Mouse (Mus musculus) ES-Bruce4 (cell line): ENCODE data around the gene Adap2. TPM values are rescaled to one million over a fixed set of nuclear protein-coding genes. Genes with fewer than 3 reads are reported as not detected.
"Not testable (repeated sequence)": the region's sequence is repeated elsewhere in the genome, so short reads cannot be mapped to it uniquely, and the experiment has no call there.

ENCODE experiments used
- H3K27ac ChIP-seq: 2 replicates; pipeline ENCODE4 v1.5.1; 2012; ENCODE audit warnings: low read length, inconsistent platforms; ENCODE audit not compliant: insufficient read depth
- H3K27me3 ChIP-seq: 2 replicates; pipeline ENCODE4 v1.6.1; 2012; ENCODE audit warnings: mild to moderate bottlenecking, low read length, inconsistent platforms; ENCODE audit not compliant: control insufficient read depth, poor library complexity, insufficient read depth, severe bottlenecking
- H3K36me3 ChIP-seq: 2 replicates; pipeline ENCODE4 v1.6.1; 2012; ENCODE audit warnings: inconsistent platforms, mild to moderate bottlenecking, low read length, moderate library complexity; ENCODE audit not compliant: control insufficient read depth, poor library complexity, insufficient read depth, severe bottlenecking
- H3K4me1 ChIP-seq: one replicate; pipeline ENCODE4 v1.8.1; 2011; ENCODE audit warnings: low read length; ENCODE audit not compliant: control insufficient read depth, insufficient read depth
- H3K4me3 ChIP-seq: 2 replicates; pipeline ENCODE4 v1.5.1; 2011; ENCODE audit warnings: low read depth, mild to moderate bottlenecking, low read length
- H3K9ac ChIP-seq: 2 replicates; pipeline ENCODE4 v1.6.1; 2012; ENCODE audit warnings: low read depth, mild to moderate bottlenecking, inconsistent platforms; ENCODE audit not compliant: poor library complexity, severe bottlenecking
- H3K9me3 ChIP-seq: replicated peaks from 2 replicates; pipeline ENCODE4 v1.6.1; 2012; ENCODE audit warnings: mild to moderate bottlenecking, low read length, inconsistent platforms; ENCODE audit not compliant: control insufficient read depth, poor library complexity, insufficient read depth, severe bottlenecking
- CTCF ChIP-seq: IDR thresholded peaks from one replicate; pipeline ENCODE4 v1.8.1; 2011; ENCODE audit warnings: low read depth, low read length
- EP300 ChIP-seq: IDR thresholded peaks from 2 replicates; pipeline ENCODE4 v1.6.1; 2011; ENCODE audit warnings: low read depth, low read length; ENCODE audit not compliant: insufficient read depth
- POLR2A ChIP-seq: IDR thresholded peaks from one replicate; pipeline ENCODE4 v1.8.1; 2011; ENCODE audit warnings: low read length; ENCODE audit not compliant: insufficient read depth
- polyA plus RNA-seq: library from polyadenylated mRNA; stranded (reverse); fragments of >200 nt; gene quantifications from 2 replicates; pipeline ENCODE4 v1.2.4, GENCODE M21; 2011; ENCODE audit warnings: low read depth; ENCODE audit not compliant: missing spikeins, insufficient read depth, insufficient read length

Adap2 gene
- polyA plus RNA-seq, 1 experiment: 3.4 TPM

DNA sequence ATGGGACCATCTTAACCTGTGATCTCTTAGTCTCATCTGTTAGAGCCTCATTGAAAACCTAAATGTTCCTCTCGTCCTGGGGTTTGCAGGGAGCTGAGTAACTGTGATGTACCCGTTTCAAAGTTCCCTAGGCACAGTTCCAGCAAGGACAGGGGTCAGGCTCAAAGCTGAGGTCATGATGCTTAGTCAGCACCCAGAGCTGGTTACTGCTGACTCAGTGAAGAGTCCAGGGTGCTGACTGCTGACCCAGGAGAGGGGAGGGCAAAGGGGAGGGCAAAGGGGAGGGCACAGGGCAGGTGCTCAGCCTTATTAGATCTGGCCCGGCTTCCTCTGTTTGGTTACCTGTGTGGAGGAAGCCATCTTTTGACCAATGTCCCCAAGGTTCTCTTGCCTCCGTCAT is 18.0 kb downstream of the Adap2 start:
- Histone ChIP-seq H3K4me3 (no peak overlapping the region), H3K27ac (no peak overlapping the region), H3K36me3 (no peaks in the 10 kb centered on the region), H3K4me1 (peaks cover 10% of the 10 kb centered on the region), H3K9ac (no peak overlapping the region), H3K9me3 (no peaks in the 10 kb centered on the region), H3K27me3 (no peaks in the 10 kb centered on the region)
- TF ChIP-seq EP300 (no peak), CTCF (no peak), POLR2A (no peak)

DNA sequence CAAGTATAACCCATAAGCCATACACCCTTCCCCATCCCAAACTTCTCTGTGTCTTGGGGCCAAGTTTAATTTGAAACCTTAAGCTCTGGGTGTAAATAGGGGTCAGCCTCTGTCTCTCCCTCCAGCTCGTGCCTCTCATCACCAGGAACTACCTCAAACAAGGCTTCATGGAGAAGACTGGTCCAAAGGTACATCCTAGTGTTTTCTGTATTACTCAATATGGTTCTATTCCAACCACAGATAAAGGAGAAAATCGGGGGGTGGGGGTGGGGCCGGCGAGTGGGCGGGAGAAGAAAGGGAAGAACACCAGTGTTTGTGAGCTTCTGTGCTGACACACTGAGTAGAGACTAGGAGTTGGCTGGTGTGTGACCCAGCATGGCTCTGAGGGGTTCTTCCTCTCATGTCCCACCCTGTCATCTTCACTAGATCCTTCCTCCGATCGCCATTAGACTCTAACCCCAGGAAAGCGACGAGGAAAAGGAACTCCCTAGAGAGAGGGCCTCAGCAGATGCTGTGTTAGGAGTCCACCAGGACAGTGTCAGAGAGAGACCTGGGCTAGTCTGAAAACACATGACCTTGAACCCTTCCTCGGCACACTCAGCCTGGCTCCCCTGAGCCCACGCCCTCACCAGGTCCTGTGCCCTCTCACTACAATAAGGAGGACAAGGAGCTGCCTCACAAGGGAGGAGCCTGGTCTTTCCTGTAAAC is 20.2 kb downstream of the Adap2 start:
- H3K9me3 ChIP-seq: no peaks in the 10 kb centered on the region
- H3K4me3 ChIP-seq: no peak overlapping the region
- H3K4me1 ChIP-seq: peaks cover 12% of the 10 kb centered on the region
- no peak overlapping the region for H3K9ac ChIP-seq
- TF ChIP-seq POLR2A: no peak
- 0 out of 2 replicates have a peak, but pooled peaks have one; percentile 10 for TF ChIP-seq EP300
- no peak for TF ChIP-seq CTCF
- H3K27ac ChIP-seq: peak overlapping the region; percentile 7; the same call in 1 of the 2 replicates
- no peaks in the 10 kb centered on the region for H3K27me3 ChIP-seq
- H3K36me3 ChIP-seq: no peaks in the 10 kb centered on the region

DNA sequence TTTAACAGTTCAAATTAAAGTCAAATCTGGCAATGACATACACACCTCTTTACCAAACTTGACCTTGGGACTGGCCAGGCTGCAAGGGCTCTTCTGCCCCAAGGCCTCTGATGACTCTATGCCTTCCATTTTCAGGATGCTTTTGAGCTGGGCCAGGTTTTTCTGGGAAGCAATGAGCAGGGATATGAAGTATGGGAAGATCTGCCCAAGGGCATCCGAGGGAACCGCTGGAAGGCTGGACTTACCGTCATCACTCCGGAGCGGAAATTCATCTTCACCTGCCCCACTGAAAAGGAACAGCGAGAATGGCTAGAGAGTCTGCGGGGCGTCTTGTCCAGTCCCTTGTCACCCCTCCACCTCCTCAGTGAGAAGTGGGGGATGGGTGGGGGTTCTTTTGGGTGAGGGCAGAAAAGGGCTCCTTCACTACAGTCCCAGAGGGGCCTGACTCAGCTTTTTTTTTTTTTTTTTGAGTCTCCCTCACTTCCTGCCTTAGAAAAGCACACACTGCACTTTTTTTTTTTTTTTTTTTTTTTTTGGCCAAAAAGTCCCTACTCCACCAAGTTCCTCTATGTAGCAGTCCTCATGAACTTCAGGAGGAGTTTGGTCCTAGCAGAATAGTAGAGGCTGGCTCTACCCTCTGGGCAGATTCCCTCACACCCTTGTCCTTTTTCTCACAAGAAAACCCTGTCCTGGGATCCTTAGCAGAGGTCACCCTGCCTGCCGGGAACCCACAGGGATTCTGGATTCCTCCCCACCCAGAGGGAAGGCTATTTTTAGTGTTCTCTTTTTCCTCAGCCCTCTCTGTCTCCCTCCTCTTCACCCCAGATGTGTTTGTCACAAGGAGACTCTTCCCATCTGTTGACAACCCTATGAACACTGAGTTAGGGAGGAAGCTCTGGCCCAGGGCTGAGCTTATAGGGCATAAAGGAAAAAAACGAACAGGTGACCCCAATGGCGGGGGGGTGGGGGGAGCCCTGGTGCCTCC is 23.3 kb downstream of the Adap2 start:
- peak overlapping the region; percentile 19; the same call in 1 of the 2 replicates for H3K9ac ChIP-seq
- H3K36me3 ChIP-seq: no peaks in the 10 kb centered on the region
- H3K9me3 ChIP-seq: no peaks in the 10 kb centered on the region
- peaks cover 12% of the 10 kb centered on the region for H3K4me1 ChIP-seq
- H3K27me3 ChIP-seq: no peaks in the 10 kb centered on the region
- H3K4me3 ChIP-seq: peak overlapping the region; percentile 4; the same call in 1 of the 2 replicates
- peak overlapping the region; percentile 80 for H3K27ac ChIP-seq
- TF ChIP-seq POLR2A: no peak
- TF ChIP-seq CTCF: no peak
- TF ChIP-seq EP300: peak; percentile 84

DNA sequence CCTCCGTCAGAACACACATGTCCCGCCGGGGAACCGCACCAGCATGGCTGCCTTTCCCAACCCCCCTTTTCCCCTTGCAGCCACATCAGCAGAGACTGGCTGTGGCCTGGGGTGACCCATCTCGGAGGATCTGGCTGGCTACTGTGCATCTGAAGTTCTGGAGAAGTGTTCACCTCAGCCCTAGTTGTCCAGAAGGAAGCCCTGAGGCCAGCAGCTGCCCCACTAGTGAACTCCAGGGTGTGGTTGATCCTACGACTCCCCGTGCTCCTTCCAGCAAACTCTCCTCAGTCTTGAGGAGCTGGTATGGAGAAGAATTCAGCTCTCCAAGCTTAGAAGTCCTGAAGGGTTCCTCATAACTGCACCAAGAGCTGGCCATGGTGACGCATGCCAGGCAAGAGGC is 24.4 kb downstream of the Adap2 start:
- H3K27ac ChIP-seq: peak overlapping the region; percentile 80
- H3K36me3 ChIP-seq: no peaks in the 10 kb centered on the region
- no peak overlapping the region for H3K4me3 ChIP-seq
- peaks cover 8% of the 10 kb centered on the region for H3K4me1 ChIP-seq
- H3K9me3 ChIP-seq: no peaks in the 10 kb centered on the region
- H3K9ac ChIP-seq: peak overlapping the region; percentile 19; the same call in 1 of the 2 replicates
- no peaks in the 10 kb centered on the region for H3K27me3 ChIP-seq
- TF ChIP-seq EP300 (peak; percentile 61; the same call in 1 of the 2 replicates), CTCF (no peak), POLR2A (no peak)

DNA sequence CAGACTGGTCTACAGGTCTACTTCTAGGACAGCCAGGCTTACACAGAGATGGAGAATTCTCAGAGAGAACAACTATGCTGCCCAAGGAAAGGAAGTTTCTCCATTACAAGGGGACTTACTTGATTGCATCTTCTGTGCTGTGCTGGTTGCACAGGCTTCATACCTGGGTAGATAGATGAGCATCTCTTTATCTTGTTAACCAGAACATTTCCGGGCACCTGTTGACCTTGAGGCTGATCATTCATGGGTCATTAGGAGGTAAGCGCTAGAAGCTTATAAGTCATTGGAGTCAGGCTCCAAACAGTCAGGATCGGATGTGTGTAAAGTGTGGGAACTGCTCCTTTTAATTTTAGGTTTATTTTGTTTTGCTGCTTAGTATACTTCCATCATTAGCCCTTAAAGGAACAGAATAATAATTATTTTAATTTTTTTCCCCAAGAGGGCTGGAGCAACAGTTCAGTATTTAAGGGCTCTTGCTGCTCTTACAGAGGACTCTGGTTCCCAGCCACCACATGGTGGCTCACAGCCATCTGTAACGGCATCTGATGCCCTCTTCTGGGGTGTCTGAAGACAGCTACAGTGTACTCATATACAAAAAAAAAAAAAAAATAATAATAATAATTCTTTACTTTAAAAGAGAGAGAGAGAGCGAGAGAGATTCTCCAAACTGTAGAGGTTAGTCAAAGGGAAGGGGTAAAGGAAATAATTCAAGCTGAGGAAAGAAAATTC is 27.3 kb downstream of the Adap2 start:
- H3K9ac ChIP-seq: no peak overlapping the region
- peaks cover 6% of the 10 kb centered on the region for H3K4me1 ChIP-seq
- no peaks in the 10 kb centered on the region for H3K36me3 ChIP-seq
- H3K9me3 ChIP-seq: no peaks in the 10 kb centered on the region
- peak overlapping the region; percentile 67 for H3K27ac ChIP-seq
- H3K4me3 ChIP-seq: no peak overlapping the region
- no peak for TF ChIP-seq POLR2A
- TF ChIP-seq EP300: no peak
- no peak for TF ChIP-seq CTCF
- H3K27me3 ChIP-seq: no peaks in the 10 kb centered on the region

DNA sequence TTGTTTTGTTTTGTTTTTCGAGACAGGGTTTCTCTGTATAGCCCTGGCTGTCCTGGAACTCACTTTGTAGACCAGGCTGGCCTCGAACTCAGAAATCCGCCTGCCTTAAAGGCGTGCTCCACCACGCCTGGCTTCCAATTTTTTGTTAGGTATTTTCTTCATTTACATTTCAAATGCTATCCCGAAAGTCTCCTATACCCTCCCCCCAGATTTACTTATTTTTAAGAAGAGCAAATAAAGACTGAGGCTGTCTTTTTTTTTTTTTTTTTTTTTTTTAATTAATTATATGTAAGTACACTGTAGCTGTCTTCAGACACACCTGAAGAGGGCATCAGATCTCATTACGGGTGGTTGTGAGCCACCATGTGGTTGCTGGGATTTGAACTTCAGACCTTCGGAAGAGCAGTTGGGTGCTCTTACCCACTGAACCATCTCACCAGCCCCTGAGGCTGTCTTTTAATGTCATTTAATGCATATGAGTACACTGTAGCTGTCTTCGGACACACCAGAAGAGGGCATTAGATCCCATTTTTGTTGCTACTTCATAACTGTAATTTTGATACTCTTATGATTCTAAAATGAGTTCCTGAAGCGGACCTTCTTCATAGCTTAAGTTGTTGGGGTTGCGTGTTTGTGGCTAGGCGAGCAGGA is 29.3 kb downstream of the Adap2 start:
- peak overlapping the region; percentile 44 for H3K27ac ChIP-seq

More for the DNA sequence above, 29.3 kb downstream of the Adap2 start:
- not testable (repeated sequence) for H3K36me3 ChIP-seq, H3K9me3 ChIP-seq, H3K4me1 ChIP-seq, H3K27me3 ChIP-seq
- H3K9ac ChIP-seq: peak overlapping the region; percentile 68
- H3K4me3 ChIP-seq: peak overlapping the region; percentile 89
